Mouse (Mus musculus): ENCODE results near the gene Fam32a. TPM values are rescaled to one million over a fixed set of nuclear protein-coding genes. Genes with fewer than 3 reads are reported as not detected.

The Fam32a gene
- 1 to 10 TPM; 5.9 to 9.7 (median 7.9) TPM for total RNA-seq (2022)

DNA sequence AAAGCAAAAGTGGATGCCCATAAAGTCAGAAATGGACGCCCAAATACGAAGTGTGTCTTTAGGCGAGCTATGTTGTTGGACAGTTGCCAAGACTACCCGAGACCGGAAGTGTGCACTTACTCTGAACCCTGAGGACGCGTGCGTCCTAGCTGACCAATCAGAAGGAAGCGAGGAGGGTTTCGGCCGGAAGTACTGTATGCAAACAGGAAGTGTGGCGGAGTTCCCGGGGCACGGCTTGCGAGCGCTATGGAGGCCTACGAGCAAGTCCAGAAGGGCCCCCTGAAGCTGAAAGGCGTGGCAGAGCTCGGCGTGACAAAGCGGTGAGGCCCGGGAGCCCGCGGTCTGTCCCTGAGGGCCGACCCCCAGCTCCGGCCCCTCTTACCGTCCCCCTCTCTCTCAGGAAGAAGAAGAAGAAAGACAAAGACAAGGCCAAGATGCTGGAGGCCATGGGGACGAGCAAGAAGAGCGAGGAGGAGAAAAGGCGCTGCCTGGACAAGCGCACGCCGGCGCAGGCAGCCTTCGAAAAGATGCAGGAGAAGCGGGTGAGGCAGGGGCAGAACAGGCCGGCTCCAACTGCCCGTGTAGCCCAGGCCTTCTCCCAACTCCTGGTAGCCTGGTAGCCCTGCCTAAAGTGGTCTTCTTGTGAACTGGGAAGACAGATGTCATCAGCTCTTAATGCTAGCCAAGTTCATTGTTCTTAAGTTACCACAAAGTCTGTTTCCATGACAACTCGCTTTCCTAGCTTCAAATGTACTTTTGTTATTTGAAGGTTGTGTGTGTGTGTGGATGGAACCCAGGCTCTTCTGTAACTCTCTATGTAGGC, at the start of gene Fam32a:
Gene Fam32a (plus strand): TSS at position 190 of the 823 bp plus-strand sequence.
- DNase-seq (ENCODE audit: low spot score in 2 of 2), result peak; percentile 79 to 83

DNA sequence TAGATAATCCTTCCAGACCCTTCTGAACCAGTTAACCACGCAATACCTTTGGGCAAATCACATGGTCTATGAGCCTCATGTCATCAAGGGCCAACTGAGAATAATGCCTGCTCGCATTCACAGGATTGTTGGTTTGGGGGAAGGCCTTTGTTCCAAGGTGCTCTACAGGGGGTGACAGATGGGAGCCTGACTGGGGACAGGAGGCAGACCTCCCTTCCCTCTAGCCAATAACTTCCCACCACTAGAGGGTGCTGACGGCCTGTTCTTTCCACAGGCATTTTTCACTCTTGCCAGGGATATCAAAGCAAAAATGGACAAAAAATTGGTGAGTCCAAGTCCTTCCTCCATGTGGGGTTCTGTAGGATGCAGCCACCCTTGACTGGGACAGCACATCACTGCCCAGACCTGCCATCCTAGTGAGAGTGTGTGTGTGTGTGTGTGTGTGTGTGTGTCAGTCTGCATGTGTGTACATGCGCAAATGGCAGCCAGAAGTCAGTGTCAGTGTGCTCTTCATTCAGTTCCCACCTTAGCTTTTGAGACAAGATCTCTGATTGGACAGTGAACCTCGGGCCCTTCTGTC, 42.1 kb upstream of the Fam32a start:
- DNase-seq (ENCODE audit: low spot score in 2 of 2), result peak; percentile 29 to 41

DNA sequence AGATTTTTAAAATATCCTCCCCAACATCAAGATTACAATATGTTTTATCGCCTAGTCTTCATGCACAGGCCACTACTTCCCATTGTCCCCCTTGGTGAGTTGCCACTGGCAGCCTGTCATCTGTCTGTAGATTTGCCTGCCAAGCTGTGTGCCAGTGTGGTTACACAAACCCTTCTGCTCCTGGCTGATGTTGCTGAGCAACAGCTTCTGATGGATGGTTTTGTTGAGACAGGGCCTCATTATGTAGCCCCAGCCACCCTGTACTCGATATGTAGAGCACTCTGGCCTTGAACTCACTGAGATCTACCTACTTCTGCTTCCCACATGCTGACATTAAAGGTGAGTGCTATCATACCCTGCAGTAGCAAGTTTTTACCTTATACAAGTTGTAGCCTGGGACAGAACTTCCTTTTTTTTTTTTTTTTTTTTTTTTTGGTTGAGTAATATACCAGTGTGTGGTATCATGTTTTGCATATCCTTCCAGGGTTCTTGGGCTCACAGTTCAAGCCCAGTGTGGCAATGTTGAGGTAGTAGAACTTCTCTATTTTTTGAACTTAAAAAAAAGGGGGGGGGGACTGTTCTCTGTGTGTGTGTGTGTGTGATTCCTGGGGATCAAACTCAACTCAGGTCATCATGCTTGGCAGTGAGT, 35.9 kb upstream of the Fam32a start:
- DNase-seq (ENCODE audit: low spot score in 2 of 2), result no peak

DNA sequence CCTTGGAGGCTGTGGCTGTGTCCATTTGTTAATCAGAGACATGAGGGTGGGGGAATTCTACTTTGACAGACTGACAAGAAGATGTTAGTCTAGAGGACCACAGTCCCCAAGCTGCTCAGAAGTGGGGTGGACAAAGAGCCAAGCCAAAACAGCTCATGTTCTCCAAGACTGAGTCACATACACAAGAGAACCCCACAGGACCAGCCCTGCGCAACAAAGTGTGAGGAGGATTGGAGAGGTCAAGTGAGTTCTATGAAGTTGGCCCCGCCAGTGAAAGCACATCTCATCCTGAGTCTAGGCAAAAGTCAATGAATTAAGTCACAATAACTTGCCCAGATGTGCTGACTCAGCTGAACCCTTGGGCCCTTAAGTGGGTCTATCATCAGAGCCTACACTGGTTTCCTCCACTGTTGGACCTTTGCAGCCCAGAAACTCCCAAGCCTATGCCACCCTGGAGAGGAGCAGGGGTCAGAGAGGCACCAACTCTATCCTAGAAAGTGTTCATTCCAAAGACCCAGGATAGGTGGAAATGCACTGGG, 31.7 kb upstream of the Fam32a start:
- peak in 1 of 2 experiments; percentile 8 for DNase-seq (ENCODE audit: low spot score in 2 of 2)

DNA sequence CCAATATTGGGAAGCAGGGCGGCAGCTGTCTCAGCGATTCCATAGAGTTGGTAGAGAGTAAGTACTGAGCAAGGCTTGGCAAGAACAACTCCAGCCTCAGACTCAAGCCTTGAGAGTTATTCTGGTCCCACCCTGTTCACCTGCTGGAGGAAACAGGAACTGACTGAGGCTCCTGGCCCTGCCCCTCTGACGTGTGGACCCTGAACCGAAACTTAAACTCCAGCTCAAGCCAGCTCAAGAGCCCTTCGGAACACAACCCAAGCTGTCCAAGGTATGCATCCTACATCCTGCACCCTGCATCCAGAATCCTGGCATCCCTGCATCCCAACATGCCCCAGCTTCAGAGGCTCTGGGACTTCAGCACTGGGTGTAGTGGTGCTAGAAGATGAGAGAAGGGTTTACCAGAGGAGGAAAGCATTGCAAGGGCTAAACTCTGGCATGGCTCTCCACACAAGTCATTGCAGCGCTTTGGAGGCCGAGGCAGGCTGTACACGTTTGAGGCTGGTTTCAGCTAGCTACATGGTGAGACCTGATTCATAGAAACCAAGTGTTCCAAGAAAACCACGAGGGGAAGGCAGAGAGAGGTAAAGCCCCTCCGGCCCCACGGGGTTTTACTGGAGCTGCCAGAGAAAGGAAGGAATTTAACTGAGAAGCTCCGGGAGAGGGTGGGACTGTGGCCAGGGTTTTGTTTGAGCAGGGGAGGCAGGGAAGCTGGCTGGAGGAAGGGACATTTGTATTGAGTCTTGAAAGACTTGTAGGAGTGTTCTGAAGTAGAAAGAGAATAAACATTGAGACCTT, 29.9 kb upstream of the Fam32a start, which contains the start of gene Hsh2d:
Gene Hsh2d (plus strand): TSS at position 222 of the 798 bp plus-strand sequence.
- DNase-seq (ENCODE audit: low spot score in 2 of 2), result no peak

DNA sequence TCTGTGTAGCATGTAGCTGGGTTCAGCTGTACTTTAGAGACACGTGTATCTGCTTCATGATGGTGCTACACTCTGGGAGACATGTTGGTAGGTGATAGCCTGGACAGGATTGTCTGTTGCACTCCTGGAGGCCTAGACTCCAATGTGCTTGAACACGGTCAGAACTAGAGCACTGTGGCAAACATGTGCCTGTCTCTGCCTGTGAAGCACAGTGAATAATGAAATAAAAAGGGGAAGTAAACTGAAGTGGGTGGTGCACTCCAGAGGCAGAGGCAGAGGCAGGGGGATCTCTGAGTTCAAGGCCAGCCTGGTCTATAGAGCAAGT, 29.4 kb upstream of the Fam32a start:
- no peak for DNase-seq (ENCODE audit: low spot score in 2 of 2)

DNA sequence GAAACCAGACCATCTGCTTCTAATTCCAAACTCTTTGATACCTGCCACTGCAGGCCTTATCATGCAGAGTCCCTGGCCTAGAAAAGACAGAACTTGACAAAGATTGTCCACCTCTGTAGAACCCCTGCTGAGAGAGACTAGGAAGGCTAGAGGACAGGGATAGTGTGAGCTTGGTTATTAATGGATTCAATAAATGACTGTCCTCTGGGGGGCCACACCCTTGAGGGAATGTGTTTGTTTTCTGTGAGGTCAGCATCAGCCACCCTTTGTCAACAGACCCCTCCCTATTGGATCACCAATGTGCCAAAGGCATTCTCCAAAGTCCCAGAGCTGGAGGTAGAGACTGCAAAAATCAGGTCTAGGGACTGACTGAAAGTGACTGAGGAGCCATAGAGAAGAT, 27.5 kb upstream of the Fam32a start:
- DNase-seq (ENCODE audit: low spot score in 2 of 2), result no peak

DNA sequence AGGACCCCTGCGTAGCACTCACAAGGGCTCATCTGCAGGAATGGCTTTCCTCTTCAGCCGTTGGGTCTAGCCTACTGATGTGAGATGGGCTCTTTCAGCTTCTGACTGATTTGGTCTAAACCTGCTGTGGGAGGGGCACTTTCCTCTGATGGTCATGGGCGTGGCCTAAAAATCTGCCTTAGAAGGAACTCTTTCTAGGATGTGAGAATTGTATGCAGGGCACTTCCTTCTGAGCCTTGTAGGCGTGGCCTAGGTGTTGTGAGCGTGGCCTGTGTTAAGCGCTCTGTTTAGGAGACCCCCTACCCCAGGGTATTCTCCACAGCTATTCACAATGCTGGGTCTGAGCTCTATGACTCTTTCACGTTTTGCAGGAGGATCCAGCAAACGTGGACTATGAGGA, 21.5 kb upstream of the Fam32a start:
- DNase-seq (ENCODE audit: low spot score in 2 of 2), result no peak

DNA sequence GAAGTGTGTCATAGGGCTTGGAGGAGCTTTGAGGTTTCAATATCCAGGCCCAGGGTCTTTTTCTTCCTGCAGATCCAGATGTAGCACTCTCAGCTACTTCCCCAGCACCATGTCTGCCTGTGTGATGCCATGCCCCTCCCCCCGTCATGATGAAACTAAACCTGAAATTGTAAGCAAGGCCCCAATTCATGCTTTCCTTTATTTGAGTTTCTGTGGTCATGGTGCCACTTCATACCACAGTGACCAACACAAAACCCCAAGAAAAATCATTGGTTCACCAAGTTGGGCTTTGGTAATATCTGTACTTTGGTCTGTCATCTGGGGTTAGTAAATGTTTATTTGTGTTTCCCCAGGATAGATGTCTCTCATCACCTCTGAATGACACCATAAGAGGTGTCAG, 10.9 kb upstream of the Fam32a start:
- DNase-seq (ENCODE audit: low spot score in 2 of 2), result no peak

DNA sequence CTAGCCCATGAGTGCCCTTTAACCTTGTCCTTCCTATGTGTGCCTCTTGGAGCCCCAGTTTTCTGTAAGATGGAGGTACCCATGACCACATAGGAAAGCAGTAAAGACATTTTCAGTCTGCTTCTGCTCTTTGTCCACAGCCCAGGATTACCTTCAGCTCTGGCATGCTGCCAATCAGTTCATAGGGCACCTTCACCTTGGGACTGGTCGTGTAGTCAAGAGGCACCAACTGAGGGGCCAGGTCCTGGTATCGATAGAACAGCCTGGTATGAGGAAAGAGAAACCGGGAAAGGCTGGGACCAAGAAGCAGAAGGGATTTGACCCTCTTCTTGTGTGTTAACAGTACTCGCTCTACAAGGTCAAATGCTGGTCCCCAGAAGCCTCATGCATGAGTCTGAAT, 9.3 kb upstream of the Fam32a start:
- no peak for DNase-seq (ENCODE audit: low spot score in 2 of 2)

DNA sequence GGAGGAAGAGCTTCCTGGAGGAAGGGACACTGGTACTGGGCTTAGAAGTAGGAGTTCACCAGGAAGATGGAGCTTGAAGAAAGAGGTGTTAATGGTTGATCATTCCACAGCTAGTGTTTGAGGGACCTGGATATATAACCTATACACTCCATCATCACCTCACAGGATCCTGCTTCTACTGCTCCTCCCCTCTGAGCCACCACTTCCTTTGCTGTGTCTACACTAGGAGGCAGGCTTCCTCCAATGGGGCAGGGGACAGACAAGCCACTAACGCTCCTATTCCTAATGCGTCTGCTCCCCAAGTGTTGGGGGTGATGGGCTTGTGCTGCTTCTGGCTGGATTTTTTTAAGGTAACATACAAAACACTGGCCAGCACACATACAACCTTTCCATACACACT, 8.8 kb upstream of the Fam32a start:
- no peak for DNase-seq (ENCODE audit: low spot score in 2 of 2)

DNA sequence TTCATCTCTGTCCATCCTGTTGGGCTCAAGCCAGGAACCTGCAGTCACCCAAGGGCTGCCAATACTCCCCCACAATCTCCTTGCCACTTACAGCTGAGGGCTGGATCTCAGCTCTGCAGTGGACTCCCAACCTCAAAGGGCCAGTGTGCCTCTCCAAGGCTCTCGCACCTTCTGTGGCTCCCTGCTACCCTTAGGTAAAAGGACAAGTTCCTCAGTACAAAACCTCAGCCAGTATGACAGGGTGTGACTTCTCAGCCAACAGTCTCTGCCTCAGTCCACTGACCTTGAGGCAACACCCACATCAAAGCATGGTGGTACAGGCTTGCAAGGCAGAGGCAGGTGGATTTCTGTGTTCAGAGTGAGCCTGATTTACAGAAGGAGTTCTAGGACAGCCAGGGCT, 7.7 kb upstream of the Fam32a start:
- DNase-seq (ENCODE audit: low spot score in 2 of 2), result no peak

DNA sequence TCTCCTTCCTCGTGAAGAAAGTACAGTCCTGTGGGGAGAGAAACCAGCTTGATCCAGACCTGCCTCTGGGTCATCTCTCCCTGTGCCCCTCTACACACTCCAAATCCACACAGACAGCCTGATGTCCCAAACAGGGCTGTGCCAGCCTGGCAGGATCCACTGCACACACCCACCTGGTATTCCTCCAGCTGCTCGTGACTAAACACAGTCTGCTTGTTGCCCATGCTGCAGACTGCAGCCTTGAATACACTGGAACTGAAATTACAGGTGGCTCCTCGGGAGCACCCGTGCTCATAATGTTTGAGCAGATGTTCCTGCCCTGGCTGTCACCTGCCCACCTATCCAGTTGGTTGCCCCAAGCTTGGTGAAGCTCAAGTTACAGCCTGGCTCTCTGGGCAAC, 6.8 kb upstream of the Fam32a start, which contains the start of gene Cib3:
Gene Cib3 (minus strand): TSS at position 87 of the 400 bp plus-strand sequence.
- DNase-seq (ENCODE audit: low spot score in 2 of 2), result no peak

DNA sequence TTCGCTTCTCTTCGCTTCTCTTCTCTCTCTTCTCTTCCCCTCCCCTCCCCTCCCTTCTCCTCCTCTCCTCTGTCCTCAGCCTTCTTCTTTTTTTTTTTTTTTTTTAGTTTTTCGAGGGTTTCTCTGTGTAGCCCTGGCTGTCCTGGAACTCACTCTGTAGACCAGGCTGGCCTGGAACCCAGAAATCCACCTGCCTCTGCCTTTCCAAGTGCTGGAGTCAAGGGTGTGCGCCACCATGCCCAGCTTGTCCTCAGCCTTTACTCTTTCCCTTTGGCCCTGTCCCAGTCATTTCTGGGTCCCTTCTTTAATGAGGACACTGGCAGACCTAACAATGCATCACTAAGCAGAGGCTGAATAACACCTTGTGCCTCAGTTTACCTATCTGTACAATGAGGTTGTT, 6.0 kb upstream of the Fam32a start, which contains the start of gene Gm11034:
Gene Gm11034 (minus strand): TSS at position 101 of the 400 bp plus-strand sequence.
- DNase-seq (ENCODE audit: low spot score in 2 of 2), result no peak

DNA sequence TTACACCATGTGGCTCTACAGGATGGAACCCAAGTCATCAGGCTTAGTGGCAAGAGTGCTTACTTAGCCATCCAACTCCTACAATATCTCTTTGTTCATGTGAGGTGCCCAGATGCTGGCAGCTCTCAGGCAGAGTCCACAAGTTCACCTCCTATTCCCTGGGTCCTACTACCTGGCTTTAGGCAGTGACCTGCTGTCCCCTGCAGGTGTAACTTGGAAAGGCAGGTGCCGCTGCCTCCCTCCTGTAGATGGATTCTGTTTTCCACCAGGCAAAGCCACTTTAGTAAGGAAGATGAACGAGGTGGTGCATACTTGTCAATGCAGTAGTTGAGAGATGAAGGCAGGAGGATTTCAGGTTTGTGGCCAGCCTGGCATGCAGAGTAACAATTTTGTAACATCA, 4.5 kb upstream of the Fam32a start:
- DNase-seq (ENCODE audit: low spot score in 2 of 2), result no peak

DNA sequence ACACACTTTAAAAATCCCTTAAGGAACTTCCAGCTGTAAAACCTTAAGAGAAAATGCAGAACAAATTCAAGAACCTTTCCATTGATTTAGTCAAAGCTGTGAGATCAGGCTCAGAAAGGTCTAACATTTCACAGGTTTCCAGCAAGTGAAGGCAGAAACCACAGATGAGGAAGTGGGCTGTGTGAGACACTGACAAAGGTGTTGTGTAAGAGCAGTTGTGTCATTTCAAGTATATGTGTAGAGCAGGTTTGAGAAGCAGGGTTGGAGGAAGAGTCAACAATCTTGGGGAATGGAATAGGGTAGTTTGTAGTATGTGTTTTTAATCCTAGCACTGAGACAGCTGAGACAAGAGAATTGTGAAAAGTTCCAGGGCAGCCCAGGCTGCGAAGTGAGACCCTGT, 3.7 kb upstream of the Fam32a start:
- no peak for DNase-seq (ENCODE audit: low spot score in 2 of 2)

DNA sequence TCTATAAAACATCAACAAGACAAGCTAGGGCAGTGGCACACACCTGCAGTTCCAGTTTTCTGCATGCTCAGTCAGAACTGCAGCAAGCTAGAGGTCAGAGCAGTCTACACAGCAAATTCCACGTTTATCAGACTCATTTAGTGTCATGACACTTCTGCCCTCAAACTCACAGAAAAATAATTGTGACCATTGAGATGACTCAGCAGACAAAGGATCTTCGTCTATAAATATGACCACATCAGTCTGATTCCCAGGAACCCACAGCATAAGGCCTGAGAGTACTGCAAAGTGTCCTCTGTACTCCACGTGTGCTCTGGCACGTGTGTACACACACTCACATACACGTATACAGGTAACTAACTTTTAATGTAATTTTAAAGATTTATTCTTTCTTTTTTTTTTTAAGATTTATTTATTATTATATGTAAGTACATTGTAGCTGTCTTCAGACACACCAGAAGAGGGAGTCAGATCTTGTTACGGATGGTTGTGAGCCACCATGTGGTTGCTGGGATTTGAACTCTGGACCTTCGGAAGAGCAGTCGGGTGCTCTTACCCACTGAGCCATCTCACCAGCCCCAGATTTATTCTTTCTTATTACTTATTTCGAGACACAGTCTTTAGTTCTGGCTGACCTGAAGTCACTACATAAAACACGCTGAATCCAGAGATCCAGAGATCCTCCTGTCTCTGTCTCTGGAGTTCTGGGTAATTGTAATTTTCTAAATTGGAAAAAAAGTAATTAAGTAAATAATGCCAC, 569 bp upstream of the Fam32a start:
- no peak for DNase-seq (ENCODE audit: low spot score in 2 of 2)

DNA sequence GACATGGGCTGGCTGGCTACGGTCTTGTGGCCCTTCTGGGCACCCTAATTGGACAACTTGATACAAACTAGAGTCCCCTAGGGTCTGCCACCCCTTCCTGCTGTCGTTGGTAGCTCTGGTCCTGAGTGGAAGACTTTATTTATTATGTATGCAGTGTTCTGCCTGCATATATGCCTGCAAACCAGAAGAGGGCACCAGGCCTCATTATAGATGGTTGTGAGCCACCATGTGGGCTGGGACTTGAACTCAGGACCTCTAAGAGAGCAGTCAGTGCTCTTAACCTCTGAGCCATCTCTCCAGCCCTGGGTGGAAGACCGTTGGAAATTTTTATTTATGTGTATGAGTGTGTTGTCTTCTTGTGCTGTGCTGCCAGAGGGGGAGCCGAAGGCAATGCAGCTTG, 1.2 kb downstream of the Fam32a start:
- DNase-seq (ENCODE audit: low spot score in 2 of 2), result no peak

DNA sequence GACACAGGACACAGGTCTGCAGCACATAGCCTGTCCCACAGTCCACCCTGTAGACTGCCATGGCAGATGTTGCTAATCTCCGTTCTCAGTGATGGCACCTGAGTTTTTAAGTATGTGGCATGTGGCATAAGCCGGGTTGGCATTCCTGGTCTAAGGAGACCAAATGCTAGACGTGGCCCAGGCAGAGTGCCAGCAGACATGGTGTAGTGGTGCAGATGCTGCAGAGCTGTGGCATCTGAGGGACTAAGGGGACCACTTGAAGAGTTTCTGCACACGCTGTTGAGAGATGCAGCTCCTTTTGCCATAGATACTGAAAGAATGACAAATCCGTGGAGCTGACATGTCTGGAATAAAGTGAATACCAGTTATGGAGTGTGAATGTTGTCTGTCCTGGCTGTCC, 3.1 kb downstream of the Fam32a start:
- DNase-seq (ENCODE audit: low spot score in 2 of 2), result no peak

DNA sequence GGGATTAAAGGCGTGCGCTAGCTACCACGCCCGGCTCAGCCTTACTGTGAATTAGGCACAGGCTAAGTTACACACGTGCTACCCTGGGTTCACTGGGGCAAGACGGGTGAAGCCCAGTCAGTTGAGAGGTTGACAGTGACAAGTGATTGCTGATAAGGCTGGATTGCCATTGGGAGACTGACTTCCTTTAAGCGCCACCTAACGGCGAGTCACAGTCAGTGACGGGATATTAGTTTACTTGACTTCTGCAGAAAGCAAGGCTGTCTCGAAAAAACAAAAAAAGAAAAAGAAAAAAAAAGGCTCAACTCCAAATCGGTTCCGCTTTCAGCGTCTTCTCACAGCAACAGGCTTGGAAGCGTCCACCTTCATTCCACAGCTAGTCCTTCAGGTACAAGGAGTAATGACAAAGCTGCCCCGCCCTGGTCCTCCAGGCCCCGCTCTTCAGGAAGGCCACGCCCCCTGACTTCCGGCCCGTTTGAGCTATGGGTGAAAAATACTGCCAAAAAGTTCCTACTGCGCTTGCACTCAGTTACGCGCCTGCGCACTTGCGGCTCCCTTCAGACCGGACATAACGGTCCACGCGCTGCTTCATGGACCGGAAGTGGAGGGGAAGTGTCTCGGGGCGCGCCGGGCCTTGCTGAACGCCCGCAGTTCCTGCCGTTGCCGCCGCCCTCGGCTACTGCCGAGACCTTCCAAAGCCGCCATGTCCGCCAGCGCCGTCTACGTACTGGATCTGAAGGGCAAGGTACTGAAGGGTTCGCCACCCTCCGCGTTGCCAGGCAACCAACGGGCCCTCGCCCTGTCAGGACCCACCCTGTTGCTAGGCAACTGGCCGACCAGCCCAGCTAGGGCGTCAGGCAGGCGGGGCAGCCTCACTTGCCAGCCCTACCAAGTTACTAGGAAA, 20.2 kb downstream of the Fam32a start, which contains the start of gene Ap1m1:
Gene Ap1m1 (plus strand): TSS at position 520 of the 904 bp plus-strand sequence.
- DNase-seq (ENCODE audit: low spot score in 2 of 2), result peak; percentile 95 to 98
